ENCODE assay signal across 11 mouse cellular contexts in genomic region chr1:138842756-138843155, GRCm38 (mm10). TPM values are rescaled to one million over a fixed set of nuclear protein-coding genes. Genes with fewer than 3 reads are reported as not detected.
DNase-seq lines count a peak whose midpoint lies in the region; ATAC-seq and TF ChIP-seq lines count a peak whose summit lies in the region.
"Had no signal": no experiment of that assay in that cellular context is flagged by ENCODE, and none has a peak within 500 bp of the region (broad histone marks: within the 10 kb centered on the region; RNA-seq: fewer than 3 reads in every experiment).

No protein-coding gene starts in this region.

- no peaks in the 10 kb centered on the region for H3K9me3 ChIP-seq in heart, embryonic 13.5 days
- no peaks in the 10 kb centered on the region for H3K9me3 ChIP-seq in hindbrain, embryonic 11.5 days (ENCODE audit: control insufficient read depth, low read length)
- H3K9me3 ChIP-seq in midbrain, embryonic 13.5 days: no peaks in the 10 kb centered on the region

- peaks cover 36% of the 10 kb centered on the region for H3K4me1 ChIP-seq in heart, embryonic 13.5 days
- peaks cover 3% of the 10 kb centered on the region; the same call in 1 of the 2 replicates for H3K4me1 ChIP-seq in bone marrow macrophage, adult 2 months (ENCODE audit: control insufficient read depth, insufficient read depth, low read length)
- peaks cover 2% of the 10 kb centered on the region; the same call in 1 of the 2 replicates for H3K4me1 ChIP-seq in hindbrain, embryonic 11.5 days (replicated peaks; ENCODE audit: control insufficient read depth, insufficient read depth, low read length)
- peaks cover 29% of the 10 kb centered on the region for H3K4me1 ChIP-seq in midbrain, embryonic 13.5 days (replicated peaks)

- TF ChIP-seq CTCF in bone marrow macrophage, adult 2 months (IDR thresholded peaks at IDR 0.05; ENCODE audit: low read depth, low read length): no peak

- ATAC-seq in heart, embryonic 13.5 days (ENCODE audit: extremely low read depth, insufficient number of reproducible peaks, low FRiP score, low TSS enrichment): no peak
- no peak for ATAC-seq in hindbrain, embryonic 11.5 days (ENCODE audit: low FRiP score)
- ATAC-seq in midbrain, embryonic 13.5 days: no peak
- no peak for ATAC-seq in activated CD4-positive, CD25-positive, alpha-beta regulatory T cell, adult 4 months
- ATAC-seq in monocyte, adult 5-6 weeks (replicated peaks; ENCODE audit: insufficient number of reproducible peaks, low FRiP score, low TSS enrichment, poor library complexity, severe bottlenecking): no peak

- H3K36me3 ChIP-seq in heart, embryonic 13.5 days: no peaks in the 10 kb centered on the region
- no peaks in the 10 kb centered on the region for H3K36me3 ChIP-seq in hindbrain, embryonic 11.5 days (ENCODE audit: control insufficient read depth, insufficient read depth, low read length)
- 0 out of 2 replicates have a peak, but pooled peaks cover 1% of the 10 kb centered on the region for H3K36me3 ChIP-seq in midbrain, embryonic 13.5 days

- H3K27me3 ChIP-seq in heart, embryonic 13.5 days (replicated peaks): peaks cover 94% of the 10 kb centered on the region
- peaks cover 68% of the 10 kb centered on the region for H3K27me3 ChIP-seq in hindbrain, embryonic 11.5 days (ENCODE audit: control insufficient read depth, insufficient read depth, low read length)
- peaks cover 69% of the 10 kb centered on the region for H3K27me3 ChIP-seq in midbrain, embryonic 13.5 days

- no peak for TF ChIP-seq POLR2A in bone marrow macrophage, adult 2 months (IDR thresholded peaks at IDR 0.05; ENCODE audit: borderline replicate concordance, low read depth, low read length)

- no peak overlapping the region for H3K27ac ChIP-seq in heart, embryonic 13.5 days (replicated peaks)
- H3K27ac ChIP-seq in bone marrow macrophage, adult 2 months (ENCODE audit: insufficient read depth, low read depth, low read length): no peak overlapping the region
- H3K27ac ChIP-seq in hindbrain, embryonic 11.5 days (ENCODE audit: low read depth, low read length): no peak overlapping the region; the same call in 1 of the 2 replicates
- H3K27ac ChIP-seq in midbrain, embryonic 13.5 days: peak overlapping the region; percentile 96

- peak overlapping the region; percentile 70 for H3K4me2 ChIP-seq in heart, embryonic 13.5 days
- H3K4me2 ChIP-seq in hindbrain, embryonic 11.5 days (replicated peaks; ENCODE audit: low read depth, low read length): 0 out of 2 replicates have a peak overlapping the region, but pooled peaks have one; percentile 3
- peak overlapping the region; percentile 67 for H3K4me2 ChIP-seq in midbrain, embryonic 13.5 days (replicated peaks)

- no peak for DNase-seq in heart, adult 9 months (ENCODE audit: low spot score in 2 of 2)
- peak; percentile 59 for DNase-seq in hindbrain, embryonic 11.5 days (ENCODE audit: low spot score)
- DNase-seq in embryo, embryonic 10 days (ENCODE audit: low spot score): no peak
- DNase-seq: kidney, adult 18-20 months; right cerebral cortex, postnatal 14 days; thymus, adult 18-20 months had no signal

- 3% methylated on average over 10 of the region's 10 CpGs for WGBS in heart, embryonic 13.5 days
- under 1% methylated on average over 10 of the region's 10 CpGs for WGBS in hindbrain, embryonic 11.5 days
- WGBS in midbrain, embryonic 13.5 days: 2% methylated on average over 10 of the region's 10 CpGs

- no peak overlapping the region for H3K9ac ChIP-seq in heart, embryonic 13.5 days
- H3K9ac ChIP-seq in hindbrain, embryonic 11.5 days (ENCODE audit: low read depth, low read length): no peak overlapping the region
- peak overlapping the region; percentile 95 for H3K9ac ChIP-seq in midbrain, embryonic 13.5 days (replicated peaks)

- H3K4me3 ChIP-seq in heart, embryonic 13.5 days: peak overlapping the region; percentile 53
- peak overlapping the region; percentile 29; the same call in 1 of the 2 replicates for H3K4me3 ChIP-seq in bone marrow macrophage, adult 2 months (ENCODE audit: insufficient read depth, low read length)
- peak overlapping the region; percentile 32; the same call in 1 of the 2 replicates for H3K4me3 ChIP-seq in hindbrain, embryonic 11.5 days (ENCODE audit: low read depth, low read length)
- peak overlapping the region; percentile 55 for H3K4me3 ChIP-seq in midbrain, embryonic 13.5 days (replicated peaks)

RNA-seq across cellular contexts. Expression of gene Lhx9, which starts 5.6 kb away (rescaled TPM):
- polyA plus RNA-seq in heart, embryonic 13.5 days (2015; fragmentation: Nextera tagmentation; extraction: Ambion mirVana): 0.48 TPM in 2 replicates
- not detected in 2 replicates for polyA plus RNA-seq in bone marrow macrophage, adult 2 months (2012; ENCODE audit: insufficient read depth, insufficient read length, missing spikeins)
- polyA plus RNA-seq in hindbrain, embryonic 11.5 days (2014; fragmentation: Nextera tagmentation; extraction: Ambion mirVana): 31.4 and 32.1 TPM in 2 replicates
- polyA plus RNA-seq in midbrain, embryonic 13.5 days (2015; fragmentation: Nextera tagmentation; extraction: Ambion mirVana): 132 and 143 TPM in 2 replicates
- polyA plus RNA-seq in activated CD4-positive, CD25-positive, alpha-beta regulatory T cell, adult 4 months (2017; shearing (Covaris generic)): not detected
- not detected in 3 replicates for total RNA-seq in monocyte, adult 5-6 weeks (2017)

RNA-seq across cellular contexts. Expression of gene 2310009B15Rik, which starts 13.9 kb away (rescaled TPM):
- 25.9 and 27.6 TPM in 2 replicates for polyA plus RNA-seq in heart, embryonic 13.5 days (2015; fragmentation: Nextera tagmentation; extraction: Ambion mirVana)
- polyA plus RNA-seq in bone marrow macrophage, adult 2 months (2012; ENCODE audit: insufficient read depth, insufficient read length, missing spikeins): 16.0 and 17.4 TPM in 2 replicates
- polyA plus RNA-seq in hindbrain, embryonic 11.5 days (2014; fragmentation: Nextera tagmentation; extraction: Ambion mirVana): 42.4 and 44.6 TPM in 2 replicates
- 50.8 and 53.7 TPM in 2 replicates for polyA plus RNA-seq in midbrain, embryonic 13.5 days (2015; fragmentation: Nextera tagmentation; extraction: Ambion mirVana)
- 10 to 100 TPM; 13.2 to 18.1 TPM for polyA plus RNA-seq in activated CD4-positive, CD25-positive, alpha-beta regulatory T cell, adult 4 months (2017; shearing (Covaris generic))
- total RNA-seq in monocyte, adult 5-6 weeks (2017): 6.2 to 18.6 TPM (median 12.2 TPM) in 3 replicates

Comparison
In these comparisons a context has a peak if more than half of its experiments do, and no peak if none do; other contexts are left out.
1. H3K4me2 ChIP-seq: peak in every context shown above with its lines; median percentile 70 in heart, embryonic 13.5 days; 67 in midbrain, embryonic 13.5 days; 3 in hindbrain, embryonic 11.5 days.
2. RNA of gene Lhx9, which starts 5.6 kb away (polyA plus RNA-seq): 132 to 143 TPM in midbrain, embryonic 13.5 days and 31.4 to 32.1 TPM in hindbrain, embryonic 11.5 days; 0.48 TPM in heart, embryonic 13.5 days, not detected in bone marrow macrophage, adult 2 months and not detected in activated CD4-positive, CD25-positive, alpha-beta regulatory T cell, adult 4 months; every median in the first group is over 10 times any median in the second.
3. Peak in every context shown above with its lines, with median percentiles within 50 percentile points of each other: H3K4me3 ChIP-seq.